Comparison of ENCODE assay signal across 25 mouse cellular contexts in the genomic region with DNA sequence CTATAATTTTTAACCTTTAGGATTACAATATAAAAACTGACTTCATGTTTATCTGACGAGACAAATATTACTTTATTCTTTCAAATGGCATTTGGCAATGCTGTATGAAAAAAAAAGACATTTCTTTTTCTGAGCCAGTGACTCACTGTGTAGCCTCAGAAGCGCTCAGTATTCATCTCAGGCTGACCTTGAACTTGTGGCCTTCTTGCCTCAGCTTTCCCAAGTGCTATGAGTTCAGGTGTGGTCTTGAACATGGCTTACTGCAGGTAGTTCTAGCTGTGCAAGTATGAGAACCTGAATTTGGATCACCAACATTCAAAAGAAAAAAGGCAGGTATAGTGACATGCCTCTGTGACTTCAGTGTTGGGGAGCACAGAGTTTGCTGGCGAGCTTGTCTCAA. TPM values are rescaled to one million over a fixed set of nuclear protein-coding genes. Genes with fewer than 3 reads are reported as not detected.
DNase-seq lines count a peak whose midpoint lies in the region; ATAC-seq and TF ChIP-seq lines count a peak whose summit lies in the region.
"Had no signal": no experiment of that assay in that cellular context is flagged by ENCODE, and none has a peak within 500 bp of the region (broad histone marks: within the 10 kb centered on the region; RNA-seq: fewer than 3 reads in every experiment).

No protein-coding gene starts in this region.

- no peaks in the 10 kb centered on the region for H3K9me3 ChIP-seq in heart, embryonic 12.5 days (replicated peaks)
- no peaks in the 10 kb centered on the region for H3K9me3 ChIP-seq in liver, embryonic 13.5 days (replicated peaks)
- no peaks in the 10 kb centered on the region for H3K9me3 ChIP-seq in liver, embryonic 11.5 days (ENCODE audit: control insufficient read depth, low read length)
- no peaks in the 10 kb centered on the region for H3K9me3 ChIP-seq in liver, postnatal 0 days (ENCODE audit: low read length)
- H3K9me3 ChIP-seq: embryonic facial prominence, embryonic 12.5 days; G1E; limb, embryonic 13.5 days; midbrain, embryonic 10.5 days; neural tube, embryonic 13.5 days had no signal

- TF ChIP-seq EP300 in liver, postnatal 0 days (IDR thresholded peaks at IDR 0.05; ENCODE audit: low read depth): no peak

- intact Hi-C loops in heart, postnatal 10 days (cut with DNase I): no loop called here

- no peak overlapping the region for H3K4me3 ChIP-seq in heart, embryonic 12.5 days
- peak overlapping the region; percentile 91; the same call in 1 of the 2 replicates for H3K4me3 ChIP-seq in liver, embryonic 13.5 days (replicated peaks)
- H3K4me3 ChIP-seq in liver, embryonic 11.5 days (ENCODE audit: low read depth, low read length): no peak overlapping the region
- peak overlapping the region; percentile 85 for H3K4me3 ChIP-seq in liver, postnatal 0 days (ENCODE audit: low read depth, low read length)

- DNase-seq in heart, postnatal 10 days: no peak
- no peak for DNase-seq in liver, embryonic 13.5 days
- no peak for DNase-seq in liver, embryonic 11.5 days (ENCODE audit: low spot score)
- peak; percentile 22 for DNase-seq in 416B (ENCODE audit: low read depth)
- no peak for DNase-seq in liver, postnatal 0 days
- no peak for DNase-seq in kidney, adult 8-10 months
- DNase-seq: cerebellum, adult 18-20 months; cerebellum, postnatal 25 days; forebrain, postnatal 0 days; gastrocnemius, postnatal 14 days; heart, adult 18-20 months; kidney, adult 9 months; kidney, postnatal 36 days; lung, adult 2 months; thymus, adult 2 months; thymus, postnatal 4 days had no signal

- H3K4me2 ChIP-seq in heart, embryonic 12.5 days: peak overlapping the region; percentile 99; the same call in 1 of the 2 replicates
- peak overlapping the region; percentile 89; the same call in 1 of the 2 replicates for H3K4me2 ChIP-seq in liver, embryonic 13.5 days
- no peak overlapping the region for H3K4me2 ChIP-seq in liver, embryonic 11.5 days
- peak overlapping the region; percentile 77 for H3K4me2 ChIP-seq in liver, postnatal 0 days (ENCODE audit: low read depth, low read length)

- no peak for TF ChIP-seq CTCF in liver, postnatal 0 days (IDR thresholded peaks at IDR 0.05; ENCODE audit: low read depth)

- no peak overlapping the region for H3K27ac ChIP-seq in heart, embryonic 12.5 days (ENCODE audit: poor library complexity, severe bottlenecking)
- no peak overlapping the region for H3K27ac ChIP-seq in liver, embryonic 13.5 days
- H3K27ac ChIP-seq in liver, embryonic 11.5 days (ENCODE audit: low read depth, low read length): no peak overlapping the region
- no peak overlapping the region for H3K27ac ChIP-seq in liver, postnatal 0 days (ENCODE audit: low read depth)
- H3K27ac ChIP-seq: embryonic facial prominence, embryonic 12.5 days; limb, embryonic 13.5 days; midbrain, embryonic 10.5 days; neural tube, embryonic 13.5 days had no signal

- H3K9ac ChIP-seq in heart, embryonic 12.5 days: no peak overlapping the region
- H3K9ac ChIP-seq in liver, embryonic 13.5 days: no peak overlapping the region
- no peak overlapping the region for H3K9ac ChIP-seq in liver, embryonic 11.5 days (ENCODE audit: low read depth, low read length)
- H3K9ac ChIP-seq in liver, postnatal 0 days (replicated peaks): no peak overlapping the region
- H3K9ac ChIP-seq: embryonic facial prominence, embryonic 12.5 days; forebrain, postnatal 0 days; neural tube, embryonic 13.5 days had no signal

- 83% methylated on average over 3 of the region's 3 CpGs for WGBS in heart, embryonic 12.5 days
- 75% methylated on average over 3 of the region's 3 CpGs for WGBS in liver, embryonic 13.5 days (ENCODE audit: insufficient replicate concordance)
- WGBS in liver, embryonic 11.5 days: 75% methylated on average over 3 of the region's 3 CpGs
- whole genome bisulfite sequencing in liver, postnatal 0 days (ENCODE audit: insufficient replicate concordance): 86% methylated on average over 3 of the region's 3 CpGs

- no peaks in the 10 kb centered on the region for H3K27me3 ChIP-seq in heart, embryonic 12.5 days (replicated peaks)
- H3K27me3 ChIP-seq in liver, embryonic 13.5 days: no peaks in the 10 kb centered on the region
- H3K27me3 ChIP-seq in liver, embryonic 11.5 days (replicated peaks; ENCODE audit: control insufficient read depth, insufficient read depth, low read length): no peaks in the 10 kb centered on the region
- H3K27me3 ChIP-seq in liver, postnatal 0 days (ENCODE audit: insufficient read depth, low read length): no peaks in the 10 kb centered on the region
- H3K27me3 ChIP-seq: embryonic facial prominence, embryonic 12.5 days; limb, embryonic 13.5 days; neural tube, embryonic 13.5 days; Patski had no signal

- no peak for ATAC-seq in heart, embryonic 12.5 days (ENCODE audit: insufficient number of reproducible peaks, low FRiP score)
- ATAC-seq in liver, embryonic 13.5 days (ENCODE audit: low read depth): no peak
- no peak for ATAC-seq in liver, embryonic 11.5 days (replicated peaks; ENCODE audit: low FRiP score)
- ATAC-seq in liver, postnatal 0 days: no peak
- ATAC-seq: forebrain, postnatal 0 days; inflammation-experienced regulatory T-cells, adult 6 months; midbrain, embryonic 16.5 days; Patski had no signal

- H3K4me1 ChIP-seq in heart, embryonic 12.5 days (replicated peaks): peaks cover 9% of the 10 kb centered on the region; the same call in 1 of the 2 replicates
- H3K4me1 ChIP-seq in liver, embryonic 13.5 days (replicated peaks): peaks cover 22% of the 10 kb centered on the region
- peaks cover 2% of the 10 kb centered on the region for H3K4me1 ChIP-seq in liver, embryonic 11.5 days (replicated peaks; ENCODE audit: control insufficient read depth, insufficient read depth, low read length)
- H3K4me1 ChIP-seq in liver, postnatal 0 days (ENCODE audit: insufficient read depth): peaks cover 22% of the 10 kb centered on the region

- peaks cover 6% of the 10 kb centered on the region for H3K36me3 ChIP-seq in heart, embryonic 12.5 days
- peaks cover 21% of the 10 kb centered on the region for H3K36me3 ChIP-seq in liver, embryonic 13.5 days
- no peaks in the 10 kb centered on the region for H3K36me3 ChIP-seq in liver, embryonic 11.5 days (ENCODE audit: control insufficient read depth, insufficient read depth, low read length)
- peaks cover 38% of the 10 kb centered on the region for H3K36me3 ChIP-seq in liver, postnatal 0 days (replicated peaks; ENCODE audit: insufficient read depth, low read length)
- H3K36me3 ChIP-seq: embryonic facial prominence, embryonic 12.5 days; neural tube, embryonic 13.5 days had no signal

RNA-seq across cellular contexts. Expression of a gene that starts 1.8 kb away (rescaled TPM):
- 28.9 and 31.4 TPM in 2 replicates for polyA plus RNA-seq in heart, embryonic 12.5 days (2016; fragmentation: Nextera tagmentation; extraction: Ambion mirVana)
- 10 to 100 TPM; 20.2 to 26.4 TPM for total RNA-seq in heart, postnatal 10 days (2021)
- polyA plus RNA-seq in liver, embryonic 13.5 days (2015; fragmentation: Nextera tagmentation; extraction: Ambion mirVana): 19.1 and 20.9 TPM in 2 replicates
- 17.8 and 19.0 TPM in 2 replicates for polyA plus RNA-seq in liver, embryonic 11.5 days (2014; fragmentation: Nextera tagmentation; extraction: Ambion mirVana)
- 31.2 and 33.7 TPM in 2 replicates for polyA plus RNA-seq in liver, postnatal 0 days (2015; fragmentation: Nextera tagmentation; extraction: Ambion mirVana)

Comparison
In these comparisons a context has a peak if more than half of its experiments do, and no peak if none do; other contexts are left out.
1. H3K4me3 ChIP-seq: peak in liver, embryonic 13.5 days (single experiment) and liver, postnatal 0 days (single experiment); none in heart, embryonic 12.5 days (single experiment) and liver, embryonic 11.5 days (single experiment).